Mouse (Mus musculus) lung, postnatal 25 days (tissue): ENCODE measurements around the gene Herc2.

ENCODE experiments used
- DNase-seq: peaks from one replicate; pipeline ENCODE4 v3.0.0; 2022; ENCODE audit warnings: low spot score

Gene Herc2

GRCm38 (mm10) chr7:56201483-56202218 lies 151.7 kb downstream of the Herc2 start:
- no peak for DNase-seq

- DNase-seq, result no peak
Observed at GRCm38 (mm10) chr7:56202843-56203242, 152.8 kb downstream of the Herc2 start.

GRCm38 (mm10) chr7:56203286-56203685 lies 153.3 kb downstream of the Herc2 start:
- DNase-seq, result no peak

GRCm38 (mm10) chr7:56204877-56205276 lies 154.9 kb downstream of the Herc2 start:
- no peak for DNase-seq

- DNase-seq, result no peak
Observed at GRCm38 (mm10) chr7:56220811-56221210, 170.8 kb downstream of the Herc2 start.

GRCm38 (mm10) chr7:56235794-56236423 lies 185.9 kb downstream of the Herc2 start:
- DNase-seq, result no peak

- no peak for DNase-seq
Observed at GRCm38 (mm10) chr7:56236617-56237016, 186.6 kb downstream of the Herc2 start.

GRCm38 (mm10) chr7:56239543-56239942 lies 189.5 kb downstream of the Herc2 start, which contains the start of gene Oca2:
Oca2 (plus strand) TSS chr7:56239760.
- DNase-seq, result no peak

GRCm38 (mm10) chr7:56254568-56254967 lies 204.6 kb downstream of the Herc2 start:
- DNase-seq, result no peak

- no peak for DNase-seq
Observed at GRCm38 (mm10) chr7:56257875-56258441, 208.0 kb downstream of the Herc2 start.

GRCm38 (mm10) chr7:56277506-56277905 lies 227.5 kb downstream of the Herc2 start:
- DNase-seq, result no peak
